Mouse (Mus musculus) small intestine, adult 2 months (tissue): ENCODE measurements around the gene Smyd3.

ENCODE experiments used
- CTCF ChIP-seq: fragments of 200-500 bp; IDR thresholded peaks from 2 replicates; pipeline ENCODE4 v1.5.1; 2012; ENCODE audit warnings: low read depth, mild to moderate bottlenecking, control low read depth, inconsistent platforms, low read length, moderate library complexity, mixed read lengths; ENCODE audit not compliant: insufficient replicate concordance, insufficient read length; ENCODE audit errors: extremely low read depth
- POLR2A ChIP-seq: fragments of 200-500 bp; IDR thresholded peaks from 2 replicates; pipeline ENCODE4 v1.6.1; 2012; ENCODE audit warnings: low read depth, mild to moderate bottlenecking, control low read depth, inconsistent platforms, low read length, moderate library complexity

- TF ChIP-seq CTCF: no peak
- no peak for TF ChIP-seq POLR2A
Observed at GRCm38 (mm10) chr1:179237989-179238388, 279.9 kb downstream of the Smyd3 start.
